Mouse (Mus musculus): ENCODE measurements around the gene Copa. TPM values are rescaled to one million over a fixed set of nuclear protein-coding genes. Genes with fewer than 3 reads are reported as not detected.

The Copa gene
- total RNA-seq, 2 experiments from 2014 or later = 168 to 183 TPM

GRCm38 (mm10) chr1:172140160-172140559 is 57.8 kb downstream of the Copa start:
- DNase-seq (ENCODE audit: low spot score in 2 of 2) = no peak

GRCm38 (mm10) chr1:172140825-172141224 is 58.5 kb downstream of the Copa start:
- no peak for DNase-seq (ENCODE audit: low spot score in 2 of 2)

DNA sequence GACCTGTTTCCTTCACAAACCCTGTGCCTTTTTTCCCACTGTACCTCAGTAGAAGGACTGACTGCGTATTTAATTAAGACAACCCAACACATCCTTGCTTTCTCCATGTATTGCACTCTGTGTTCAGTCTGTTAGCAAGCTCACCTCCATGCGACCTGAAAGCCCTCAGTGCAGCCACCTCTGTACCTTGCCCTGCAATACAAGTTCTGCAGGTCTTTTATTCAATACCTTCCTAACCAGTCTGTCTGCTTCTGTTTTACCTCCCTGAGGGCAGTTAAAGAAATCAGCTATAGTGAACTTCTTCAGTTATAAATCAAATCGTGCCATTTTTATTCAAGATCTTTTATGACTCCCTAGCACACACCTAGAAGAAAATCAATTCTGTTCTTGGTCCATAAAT is 59.2 kb downstream of the Copa start:
- no peak for DNase-seq (ENCODE audit: low spot score in 2 of 2)

DNA sequence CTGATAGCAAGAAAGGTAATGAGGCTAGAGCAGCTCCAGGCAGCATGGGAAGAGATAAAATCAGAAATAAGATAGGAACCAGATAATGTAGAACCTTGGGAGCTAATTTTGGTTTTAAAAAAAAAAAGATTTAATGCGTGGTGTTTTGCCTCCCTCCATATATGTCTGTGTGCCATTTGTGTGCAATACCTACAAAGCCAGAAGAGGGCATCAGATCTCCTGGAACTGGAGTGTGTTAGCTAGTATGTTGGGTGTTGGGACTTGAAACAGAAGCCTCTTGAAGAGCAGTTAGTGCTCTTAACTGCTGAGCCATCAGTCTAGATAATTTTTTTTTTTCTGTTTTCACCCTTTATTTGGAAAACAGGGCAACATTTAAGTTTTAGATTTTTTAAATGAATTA is 61.2 kb downstream of the Copa start:
- DNase-seq (ENCODE audit: low spot score in 2 of 2) = no peak

DNA sequence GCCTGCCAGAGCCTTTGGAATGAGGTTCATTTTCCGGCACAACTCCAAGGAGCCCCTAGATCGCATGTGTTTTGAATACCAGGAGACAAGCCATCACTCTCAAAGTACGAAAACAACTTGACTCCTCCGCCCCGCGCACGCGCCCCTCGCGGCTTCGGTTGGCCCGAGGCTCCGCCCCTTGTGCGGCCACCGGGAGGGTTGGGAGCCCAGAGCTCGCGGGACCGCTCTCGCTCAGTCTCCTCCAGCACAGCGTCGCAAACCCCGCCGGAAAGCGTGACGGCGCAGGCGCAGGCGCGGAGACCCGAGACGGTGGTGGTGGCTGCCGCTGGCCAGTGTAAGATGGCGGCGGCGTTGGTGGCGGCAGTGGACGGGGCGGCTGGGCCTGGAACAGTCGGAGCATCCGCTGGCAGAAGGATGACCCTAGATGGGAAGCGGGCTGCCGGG is 65.5 kb downstream of the Copa start, which contains the start of gene Dcaf8:
Dcaf8 (plus strand) TSS at position 250 of the 444 bp plus-strand sequence.
- peak; percentile 96 to 97 for DNase-seq (ENCODE audit: low spot score in 2 of 2)

- DNase-seq (ENCODE audit: low spot score in 2 of 2) = peak in 1 of 2 experiments; percentile 37
Measured at GRCm38 (mm10) chr1:172148279-172148954, 66.1 kb downstream of the Copa start.

DNA sequence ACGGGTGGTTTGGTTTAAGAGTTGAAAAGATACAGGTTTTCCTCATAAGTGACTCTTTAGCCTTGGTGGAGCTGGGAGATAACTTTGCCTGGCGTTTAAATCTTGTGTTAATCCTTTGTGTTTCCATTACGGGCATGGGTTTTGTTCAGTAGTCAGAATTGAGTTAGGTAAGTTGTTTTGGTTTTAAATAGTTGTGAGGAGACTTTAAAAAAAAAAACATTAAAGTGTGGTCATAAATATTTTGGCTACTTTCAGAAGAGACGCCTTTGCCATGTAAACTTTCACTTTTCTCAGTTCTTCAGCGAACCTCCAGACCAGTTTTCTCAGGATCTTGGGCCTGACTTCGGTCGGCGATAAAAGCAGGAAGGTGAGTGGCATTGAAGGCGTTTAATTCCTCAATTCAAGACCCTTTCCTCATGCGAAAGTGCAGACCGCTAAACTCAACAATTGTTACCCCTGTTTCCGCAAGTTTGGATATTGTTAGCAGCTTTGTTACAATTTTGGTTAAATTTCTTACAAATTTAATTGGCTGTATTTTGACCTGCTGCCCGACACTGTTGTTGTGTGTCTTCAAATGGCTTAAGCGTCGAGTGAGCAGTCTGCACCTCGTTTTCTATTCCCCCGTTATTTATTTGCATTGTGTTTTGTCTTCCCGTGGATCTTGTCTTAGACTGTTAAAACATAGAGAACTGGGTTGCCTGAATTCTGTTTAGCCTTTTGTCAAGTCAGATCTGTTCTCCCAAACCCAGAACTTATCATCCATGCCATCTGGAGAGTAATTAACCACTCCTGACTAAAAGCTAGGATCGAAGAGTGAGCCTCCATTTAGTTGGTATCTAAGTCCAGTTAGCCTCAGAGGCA is 66.9 kb downstream of the Copa start:
- no peak for DNase-seq (ENCODE audit: low spot score in 2 of 2)

- no peak for DNase-seq (ENCODE audit: low spot score in 2 of 2)
Measured at GRCm38 (mm10) chr1:172154536-172154935, 72.2 kb downstream of the Copa start.

DNA sequence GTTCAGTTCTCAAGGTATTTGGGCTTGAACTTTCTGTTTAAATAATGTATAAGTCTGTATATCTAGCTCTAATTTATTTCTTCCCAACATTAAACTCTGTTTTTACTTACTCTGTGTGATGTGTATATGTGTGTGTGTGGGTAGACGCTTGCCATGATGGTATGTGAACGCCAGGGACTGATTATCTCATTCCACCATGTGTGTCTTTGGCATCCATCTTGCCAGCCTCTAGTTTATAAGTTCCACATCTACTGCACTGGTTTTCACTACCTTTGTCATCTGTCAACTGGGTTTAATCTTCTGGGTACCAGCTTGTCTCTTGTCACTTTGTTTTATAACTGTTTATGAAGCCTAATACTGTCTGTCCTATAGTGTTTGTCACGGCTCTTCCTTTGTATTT is 73.2 kb downstream of the Copa start:
- no peak for DNase-seq (ENCODE audit: low spot score in 2 of 2)

DNA sequence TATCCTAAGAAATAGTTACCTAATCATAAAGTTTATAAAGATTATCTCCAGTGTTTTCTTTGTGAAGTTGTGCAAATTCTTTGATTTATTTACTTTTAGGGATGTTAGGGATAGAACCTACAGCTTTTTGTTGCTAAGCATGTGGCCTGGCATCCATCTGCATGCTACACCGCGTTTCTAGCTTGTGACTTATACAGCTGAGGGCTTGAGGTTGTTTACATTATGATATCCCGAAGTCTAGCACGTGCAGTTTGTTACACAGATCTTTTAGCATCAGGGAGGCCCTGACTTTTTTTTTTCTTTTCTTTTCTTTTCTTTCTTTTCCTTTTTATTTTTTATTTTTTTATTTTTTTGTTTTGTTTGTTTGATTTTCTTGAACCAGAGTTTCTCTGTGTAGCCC is 77.6 kb downstream of the Copa start:
- no peak for DNase-seq (ENCODE audit: low spot score in 2 of 2)

DNA sequence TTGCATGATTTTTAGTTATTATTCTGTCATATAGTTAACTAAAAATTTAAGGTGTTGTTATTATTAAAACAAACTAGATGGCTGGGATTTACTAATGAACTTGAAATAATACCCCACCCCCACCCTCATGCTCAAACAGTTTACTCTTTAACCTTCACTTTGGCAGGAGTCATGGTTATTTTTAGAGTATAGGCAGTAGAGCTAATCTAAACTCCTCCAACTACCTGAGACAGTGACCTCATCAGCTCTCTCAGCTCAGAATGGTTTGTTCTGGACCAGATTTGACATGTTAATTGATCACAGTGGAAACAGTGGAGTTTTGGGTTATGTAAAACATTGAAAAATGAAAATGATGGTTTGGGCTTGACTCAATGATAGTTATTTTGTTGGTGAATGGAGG is 78.2 kb downstream of the Copa start:
- DNase-seq (ENCODE audit: low spot score in 2 of 2) = no peak

GRCm38 (mm10) chr1:172162009-172162408 is 79.7 kb downstream of the Copa start:
- no peak for DNase-seq (ENCODE audit: low spot score in 2 of 2)

- DNase-seq (ENCODE audit: low spot score in 2 of 2) = no peak
Measured at GRCm38 (mm10) chr1:172162959-172163358, 80.6 kb downstream of the Copa start.

GRCm38 (mm10) chr1:172167911-172168310 is 85.6 kb downstream of the Copa start:
- DNase-seq (ENCODE audit: low spot score in 2 of 2) = no peak

DNA sequence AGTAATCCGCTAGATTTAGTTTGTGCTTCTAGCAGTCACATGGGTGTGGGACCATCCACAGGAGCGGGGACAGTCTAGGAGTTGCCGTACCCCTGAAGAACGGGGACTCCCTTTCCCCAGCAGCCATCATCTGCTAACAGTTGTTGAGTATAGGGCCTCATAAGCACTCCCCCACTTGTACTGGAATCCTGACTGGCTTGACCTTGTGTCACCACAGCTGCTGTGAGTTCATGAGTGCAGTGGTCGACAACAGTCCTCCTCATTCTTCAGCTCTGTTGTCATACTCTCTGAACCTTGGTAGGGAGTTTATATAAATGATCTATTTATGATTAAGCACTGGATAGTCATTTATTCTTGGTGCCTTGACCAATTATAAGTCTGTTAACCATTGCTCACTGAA is 87.5 kb downstream of the Copa start:
- no peak for DNase-seq (ENCODE audit: low spot score in 2 of 2)

Other genes with a start within 250 kb of the Copa start
- gene Cd84, start 242.8 kb upstream of the Copa start, total RNA-seq (2021) = 10 to 100 TPM in 1 of 2 experiments, 1 to 10 TPM in 1; 3.7 to 11.1 TPM
- gene Gm10521, start 186.9 kb upstream of the Copa start, total RNA-seq (2021) = under 1 TPM; 0.10 to 0.51 TPM
- gene Slamf6, start 165.0 kb upstream of the Copa start, total RNA-seq (2021) = under 1 TPM; 0.30 to 0.35 TPM
- gene Vangl2, start 54.1 kb upstream of the Copa start, total RNA-seq (2021) = 1 to 10 TPM; 1.6 to 1.7 TPM
- gene Nhlh1, start 25.0 kb upstream of the Copa start, total RNA-seq (2021) = not detected
- gene Ncstn, start 266 bp downstream of the Copa start, total RNA-seq (2021) = 10 to 100 TPM; 79.5 to 94.9 TPM
- 100 to 1,000 TPM; 121 to 130 TPM for gene Pex19, start 44.2 kb downstream of the Copa start, total RNA-seq (2021)
- 100 to 1,000 TPM in 1 of 2 experiments, 10 to 100 TPM in 1; 98.5 to 125 TPM for gene Dcaf8, start 65.6 kb downstream of the Copa start, total RNA-seq (2021)
- 10 to 100 TPM; 55.2 to 72.6 TPM for gene Pea15a, start 124.3 kb downstream of the Copa start, total RNA-seq (2021)
- 1 to 10 TPM in 1 of 2 experiments, under 1 TPM in 1; 0.66 to 1.9 TPM for gene Casq1, start 137.3 kb downstream of the Copa start, total RNA-seq (2021)
- gene Atp1a4, start 175.9 kb downstream of the Copa start, total RNA-seq (2021) = 1 to 10 TPM in 1 of 2 experiments, under 1 TPM in 1; 0.42 to 3.7 TPM
- gene Igsf8, start 179.1 kb downstream of the Copa start, total RNA-seq (2021) = 10 to 100 TPM; 20.8 to 27.8 TPM
- 100 to 1,000 TPM; 128 to 221 TPM for gene Atp1a2, start 215.5 kb downstream of the Copa start, total RNA-seq (2021)
- under 1 TPM in 1 of 2 experiments, not detected in 1; 0.22 TPM for gene Kcnj9, start 246.8 kb downstream of the Copa start, total RNA-seq (2021)

Measured in adrenal gland, adult 18-20 months (tissue).